Mouse (Mus musculus): Measurements from ENCODE around the gene Aagab. TPM values are rescaled to one million over a fixed set of nuclear protein-coding genes. Genes with fewer than 3 reads are reported as not detected.
A peak's percentile ranks its signal among the peaks of the same experiment; 100 is the strongest.

The Aagab gene
- polyA plus RNA-seq, 1 experiment from 2014 or later = 26.2 TPM

- Histone ChIP-seq H3K9me3 (no peaks in the 10 kb centered on the region), H3K27ac (peak overlapping the region; percentile 90), H3K36me3 (peaks cover 94% of the 10 kb centered on the region), H3K4me2 (replicated peaks) (no peak overlapping the region), H3K27me3 (no peaks in the 10 kb centered on the region), H3K9ac (peak overlapping the region; percentile 26; the same call in 1 of the 2 replicates), H3K4me3 (no peak overlapping the region), H3K4me1 (peaks cover 78% of the 10 kb centered on the region)
- peak; percentile 34; the same call in 1 of the 2 replicates for ATAC-seq (ENCODE audit: low FRiP score, low read depth)
- WGBS = 73% methylated on average over 14 of the region's 14 CpGs
Observed at GRCm38 (mm10) chr9:63650905-63651304, 48.4 kb downstream of the Aagab start.

DNA sequence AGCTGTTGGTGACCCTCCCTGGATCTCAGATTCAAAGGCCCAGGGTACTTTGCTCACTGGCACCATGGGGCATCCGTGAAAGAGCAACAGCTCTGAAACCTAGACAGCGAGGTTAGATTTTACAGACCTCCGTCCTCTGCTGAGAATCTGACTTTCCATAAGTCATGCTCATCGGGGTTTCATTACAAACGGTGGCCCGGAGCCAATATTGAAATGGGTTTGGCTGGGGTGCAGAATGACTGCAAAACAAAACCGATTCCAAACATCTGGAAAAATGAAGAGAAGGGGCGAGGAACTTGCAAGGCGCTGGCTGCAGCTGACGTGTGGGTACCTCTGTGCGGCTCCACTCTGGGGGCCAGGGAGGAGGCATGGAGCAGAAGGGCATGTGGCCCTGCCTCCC is 49.1 kb downstream of the Aagab start:
- Histone ChIP-seq H3K9ac (no peak overlapping the region; the same call in 1 of the 2 replicates), H3K27ac (peak overlapping the region; percentile 90), H3K4me2 (replicated peaks) (no peak overlapping the region), H3K4me3 (no peak overlapping the region), H3K4me1 (peaks cover 85% of the 10 kb centered on the region), H3K27me3 (no peaks in the 10 kb centered on the region), H3K9me3 (no peaks in the 10 kb centered on the region), H3K36me3 (peaks cover 88% of the 10 kb centered on the region)
- ATAC-seq (ENCODE audit: low FRiP score, low read depth) = peak; percentile 58; the same call in 1 of the 2 replicates
- 20% methylated on average over 11 of the region's 11 CpGs for WGBS

- WGBS = 59% methylated on average over 7 of the region's 7 CpGs
- no peaks in the 10 kb centered on the region for H3K27me3 ChIP-seq
Observed at GRCm38 (mm10) chr9:63653666-63654065, 51.2 kb downstream of the Aagab start.

DNA sequence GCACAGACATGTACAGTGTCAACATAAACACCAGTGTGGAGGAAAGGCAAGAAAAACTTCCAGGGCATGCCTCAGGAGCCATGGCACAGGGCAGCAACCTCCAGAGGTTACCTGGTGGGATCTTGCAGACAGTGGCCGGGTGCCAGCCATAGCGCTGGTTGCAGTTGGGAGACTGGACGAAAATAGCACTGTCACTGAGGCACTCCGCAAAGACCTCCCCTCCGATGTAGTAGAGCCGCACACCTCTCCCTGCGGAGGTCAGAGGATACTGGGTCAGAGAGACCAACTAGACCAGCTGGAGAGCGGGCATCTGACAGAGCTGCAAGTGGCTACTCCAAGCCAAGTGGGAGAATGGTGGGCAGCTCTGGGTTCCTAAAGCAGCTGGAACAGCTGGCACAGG is 52.1 kb downstream of the Aagab start:
- H3K4me3 ChIP-seq = no peak overlapping the region
- H3K4me1 ChIP-seq = peaks cover 97% of the 10 kb centered on the region
- ATAC-seq (ENCODE audit: low FRiP score, low read depth) = no peak
- H3K27me3 ChIP-seq = no peaks in the 10 kb centered on the region
- peaks cover 67% of the 10 kb centered on the region for H3K36me3 ChIP-seq
- WGBS = 93% methylated on average over 8 of the region's 8 CpGs
- H3K27ac ChIP-seq = peak overlapping the region; percentile 33; the same call in 1 of the 2 replicates
- no peaks in the 10 kb centered on the region for H3K9me3 ChIP-seq
- H3K4me2 ChIP-seq (replicated peaks) = no peak overlapping the region
- no peak overlapping the region for H3K9ac ChIP-seq

More at GRCm38 (mm10) chr9:63653666-63654065, 51.2 kb downstream of the Aagab start:
- no peak for ATAC-seq (ENCODE audit: low FRiP score, low read depth)
- peak overlapping the region; percentile 15; the same call in 1 of the 2 replicates for H3K27ac ChIP-seq
- H3K4me2 ChIP-seq (replicated peaks) = no peak overlapping the region
- H3K36me3 ChIP-seq = peaks cover 76% of the 10 kb centered on the region
- H3K9me3 ChIP-seq = no peaks in the 10 kb centered on the region
- H3K9ac ChIP-seq = no peak overlapping the region
- H3K4me3 ChIP-seq = no peak overlapping the region
- peaks cover 88% of the 10 kb centered on the region for H3K4me1 ChIP-seq

DNA sequence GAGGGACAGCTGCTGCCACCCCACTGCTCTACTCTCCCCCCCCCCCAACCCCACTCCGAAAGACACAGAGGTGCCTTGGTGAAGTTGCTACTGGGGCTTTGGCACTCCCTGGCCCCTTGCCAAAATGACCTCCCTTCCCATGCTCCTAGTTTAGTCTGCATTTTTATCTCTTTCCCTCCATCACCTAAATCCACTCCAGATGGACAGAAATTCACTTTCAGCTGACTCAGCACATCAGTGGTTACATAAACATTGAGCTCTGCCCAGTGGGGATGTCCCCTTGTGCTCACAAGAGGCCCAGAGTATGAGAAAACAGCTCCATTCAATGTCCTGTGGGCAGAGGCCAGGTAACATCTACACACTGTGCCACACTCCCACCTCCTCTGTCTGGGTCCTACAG is 52.6 kb downstream of the Aagab start:
- ATAC-seq (ENCODE audit: low FRiP score, low read depth) = no peak
- peaks cover 64% of the 10 kb centered on the region for H3K36me3 ChIP-seq
- H3K27ac ChIP-seq = peak overlapping the region; percentile 33; the same call in 1 of the 2 replicates
- H3K9me3 ChIP-seq = no peaks in the 10 kb centered on the region
- H3K27me3 ChIP-seq = no peaks in the 10 kb centered on the region
- H3K4me3 ChIP-seq = no peak overlapping the region
- peak overlapping the region; percentile 25; the same call in 1 of the 2 replicates for H3K9ac ChIP-seq
- H3K4me2 ChIP-seq (replicated peaks) = no peak overlapping the region
- H3K4me1 ChIP-seq = peaks cover 99% of the 10 kb centered on the region
- 31% methylated on average over 1 of the region's 1 CpGs for WGBS

DNA sequence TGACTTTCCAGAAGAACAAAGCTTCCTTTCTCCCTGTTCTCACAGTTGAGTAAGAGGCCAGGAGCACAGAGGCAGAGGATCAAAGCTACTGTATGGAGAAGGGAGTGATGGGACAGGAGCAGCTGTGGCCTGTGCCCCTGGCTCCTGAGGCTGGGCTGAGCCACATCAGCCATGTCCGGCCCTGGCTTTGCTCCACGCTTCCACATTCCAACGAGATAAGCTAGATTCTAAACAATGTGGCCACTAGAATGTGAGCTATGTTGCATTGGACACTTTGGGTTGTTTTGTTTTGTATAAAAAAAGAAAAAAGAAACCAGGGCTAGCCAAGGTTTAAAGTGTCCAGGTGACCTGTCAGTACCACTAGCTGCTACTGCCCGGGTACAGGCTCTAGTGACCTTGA is 54.7 kb downstream of the Aagab start:
- WGBS = 77% methylated on average over 4 of the region's 4 CpGs
- no peak for ATAC-seq (ENCODE audit: low FRiP score, low read depth)
- H3K4me1 ChIP-seq = peaks cover 82% of the 10 kb centered on the region
- H3K9ac ChIP-seq = no peak overlapping the region
- no peaks in the 10 kb centered on the region for H3K27me3 ChIP-seq
- no peak overlapping the region for H3K4me3 ChIP-seq
- peaks cover 69% of the 10 kb centered on the region for H3K36me3 ChIP-seq
- H3K4me2 ChIP-seq (replicated peaks) = no peak overlapping the region
- no peak overlapping the region for H3K27ac ChIP-seq
- H3K9me3 ChIP-seq = no peaks in the 10 kb centered on the region

DNA sequence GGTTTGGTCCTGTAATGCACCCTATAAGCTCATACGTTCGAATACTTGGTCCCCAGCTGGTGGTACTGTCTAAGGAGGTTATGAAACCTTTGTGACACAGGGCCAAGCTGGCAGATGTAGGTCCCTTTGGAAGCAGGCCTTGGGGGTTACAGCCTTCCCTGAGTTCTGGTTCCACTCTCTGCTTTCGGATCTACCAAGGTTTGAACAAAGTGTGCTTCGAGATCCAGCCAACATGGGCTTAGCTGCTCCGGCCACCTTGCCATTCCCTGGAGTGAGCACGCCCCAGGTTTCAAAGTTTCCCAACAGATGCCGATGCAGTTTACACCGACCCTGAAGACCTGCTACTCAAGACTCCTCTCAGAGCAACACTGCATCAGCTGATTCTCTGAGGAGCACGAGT is 56.0 kb downstream of the Aagab start:
- H3K9ac ChIP-seq = no peak overlapping the region
- no peaks in the 10 kb centered on the region for H3K27me3 ChIP-seq
- H3K4me3 ChIP-seq = no peak overlapping the region
- H3K36me3 ChIP-seq = peaks cover 69% of the 10 kb centered on the region
- 80% methylated on average over 9 of the region's 9 CpGs for WGBS
- ATAC-seq (ENCODE audit: low FRiP score, low read depth) = no peak
- peak overlapping the region; percentile 75 for H3K27ac ChIP-seq
- H3K4me2 ChIP-seq (replicated peaks) = no peak overlapping the region
- H3K9me3 ChIP-seq = no peaks in the 10 kb centered on the region
- H3K4me1 ChIP-seq = peaks cover 74% of the 10 kb centered on the region

- Histone ChIP-seq H3K27me3 (no peaks in the 10 kb centered on the region), H3K27ac (peak overlapping the region; percentile 75), H3K36me3 (peaks cover 69% of the 10 kb centered on the region), H3K9ac (no peak overlapping the region), H3K4me1 (peaks cover 74% of the 10 kb centered on the region), H3K9me3 (no peaks in the 10 kb centered on the region), H3K4me3 (no peak overlapping the region), H3K4me2 (replicated peaks) (no peak overlapping the region)
- ATAC-seq (ENCODE audit: low FRiP score, low read depth) = peak; percentile 81
- 37% methylated on average over 5 of the region's 5 CpGs for WGBS
Observed at GRCm38 (mm10) chr9:63658970-63659371, 56.5 kb downstream of the Aagab start.

GRCm38 (mm10) chr9:63660061-63660460 is 57.6 kb downstream of the Aagab start:
- H3K4me1 ChIP-seq = peaks cover 74% of the 10 kb centered on the region
- H3K27ac ChIP-seq = peak overlapping the region; percentile 10; the same call in 1 of the 2 replicates
- no peaks in the 10 kb centered on the region for H3K9me3 ChIP-seq
- ATAC-seq (ENCODE audit: low FRiP score, low read depth) = no peak
- H3K36me3 ChIP-seq = peaks cover 66% of the 10 kb centered on the region
- WGBS = 90% methylated on average over 4 of the region's 4 CpGs
- no peak overlapping the region for H3K4me3 ChIP-seq
- H3K27me3 ChIP-seq = no peaks in the 10 kb centered on the region
- H3K9ac ChIP-seq = no peak overlapping the region
- H3K4me2 ChIP-seq (replicated peaks) = no peak overlapping the region

DNA sequence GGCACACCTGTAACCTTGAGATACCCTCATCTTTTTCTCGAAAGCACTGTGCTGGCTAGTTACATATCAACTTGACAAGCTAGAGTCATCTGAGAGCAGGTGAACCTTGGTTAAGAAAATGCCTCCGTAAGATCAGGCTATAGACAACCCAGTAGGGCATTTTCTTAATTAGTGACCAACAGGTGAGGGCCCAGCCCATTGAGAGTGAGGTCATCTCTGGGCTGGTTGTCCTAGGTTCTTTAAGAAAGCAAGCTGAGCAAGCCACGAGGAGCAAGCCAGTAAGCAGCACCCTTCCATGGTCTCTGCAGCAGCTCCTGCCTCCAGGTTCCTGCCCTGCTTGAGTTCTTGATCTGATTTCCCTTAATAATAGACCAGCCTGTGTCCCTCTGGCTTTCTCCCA is 58.2 kb downstream of the Aagab start:
- H3K9ac ChIP-seq = no peak overlapping the region
- H3K27me3 ChIP-seq = no peaks in the 10 kb centered on the region
- no peak overlapping the region for H3K4me3 ChIP-seq
- ATAC-seq (ENCODE audit: low FRiP score, low read depth) = no peak
- H3K4me1 ChIP-seq = peaks cover 74% of the 10 kb centered on the region
- WGBS = 95% methylated on average over 3 of the region's 3 CpGs
- no peak overlapping the region for H3K4me2 ChIP-seq (replicated peaks)
- H3K27ac ChIP-seq = no peak overlapping the region
- peaks cover 63% of the 10 kb centered on the region for H3K36me3 ChIP-seq
- no peaks in the 10 kb centered on the region for H3K9me3 ChIP-seq

- WGBS = 75% methylated on average over 7 of the region's 7 CpGs
- no peak overlapping the region for H3K4me3 ChIP-seq
- ATAC-seq (ENCODE audit: low FRiP score, low read depth) = no peak
- H3K36me3 ChIP-seq = peaks cover 70% of the 10 kb centered on the region
- H3K27ac ChIP-seq = no peak overlapping the region
- H3K27me3 ChIP-seq = no peaks in the 10 kb centered on the region
- H3K9ac ChIP-seq = no peak overlapping the region
- no peaks in the 10 kb centered on the region for H3K9me3 ChIP-seq
- H3K4me1 ChIP-seq = peaks cover 75% of the 10 kb centered on the region
- H3K4me2 ChIP-seq (replicated peaks) = no peak overlapping the region
Observed at GRCm38 (mm10) chr9:63662759-63663158, 60.3 kb downstream of the Aagab start.

- H3K36me3 ChIP-seq = peaks cover 66% of the 10 kb centered on the region
- WGBS = 41% methylated on average over 10 of the region's 10 CpGs
- H3K27ac ChIP-seq = no peak overlapping the region
- no peaks in the 10 kb centered on the region for H3K27me3 ChIP-seq
- H3K9ac ChIP-seq = no peak overlapping the region
- no peaks in the 10 kb centered on the region for H3K9me3 ChIP-seq
- ATAC-seq (ENCODE audit: low FRiP score, low read depth) = no peak
- peaks cover 75% of the 10 kb centered on the region for H3K4me1 ChIP-seq
- H3K4me2 ChIP-seq (replicated peaks) = no peak overlapping the region
- H3K4me3 ChIP-seq = no peak overlapping the region
Observed at GRCm38 (mm10) chr9:63663222-63663621, 60.8 kb downstream of the Aagab start.

DNA sequence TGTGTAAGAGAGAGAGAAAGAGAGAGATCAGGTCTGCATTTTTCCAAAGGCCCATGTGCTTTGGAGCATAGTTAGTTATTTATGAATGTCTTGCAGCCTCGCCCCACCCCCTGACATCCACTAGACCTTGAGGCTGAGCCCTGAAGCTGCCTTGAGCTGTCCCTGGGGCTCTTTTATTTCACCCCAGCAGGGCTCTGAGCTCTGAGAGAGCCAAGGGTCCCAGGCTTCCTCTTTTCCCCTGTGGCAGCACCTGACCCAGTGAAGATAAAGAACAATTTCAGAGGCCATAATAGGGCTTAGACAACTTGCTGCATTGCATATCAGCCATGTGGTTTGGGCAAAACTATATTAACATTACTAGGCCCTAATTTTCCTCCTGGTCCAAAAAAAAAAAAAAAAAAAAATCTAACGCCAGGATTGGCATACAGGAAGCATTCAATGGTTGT is 61.9 kb downstream of the Aagab start:
- ATAC-seq (ENCODE audit: low FRiP score, low read depth) = no peak
- H3K9ac ChIP-seq = no peak overlapping the region
- H3K4me2 ChIP-seq (replicated peaks) = no peak overlapping the region
- H3K27ac ChIP-seq = peak overlapping the region; percentile 28; the same call in 1 of the 2 replicates
- no peaks in the 10 kb centered on the region for H3K9me3 ChIP-seq
- 70% methylated on average over 2 of the region's 2 CpGs for WGBS
- H3K36me3 ChIP-seq = peaks cover 66% of the 10 kb centered on the region
- no peak overlapping the region for H3K4me3 ChIP-seq
- peaks cover 75% of the 10 kb centered on the region for H3K4me1 ChIP-seq
- no peaks in the 10 kb centered on the region for H3K27me3 ChIP-seq

Data from limb, embryonic 13.5 days (tissue).